Mouse (Mus musculus) myocyte (in vitro differentiated cells): ENCODE data around the gene Stk38.

Source experiments
- MYOD1 ChIP-seq, 3 experiments: IDR thresholded peaks; one replicate each; pipeline ENCODE4 v1.6.1; 2011; ENCODE audit warnings: control low read depth in 2 of 3, low read depth in 2 of 3, mild to moderate bottlenecking in 2 of 3, moderate library complexity in 1 of 3; ENCODE audit not compliant: insufficient read length in 2 of 3, control insufficient read depth in 1 of 3
- TCF12 ChIP-seq: IDR thresholded peaks from one replicate; pipeline ENCODE4 v1.6.1; 2011; ENCODE audit warnings: mild to moderate bottlenecking, control low read depth; ENCODE audit not compliant: poor library complexity, insufficient read depth, severe bottlenecking

DNA sequence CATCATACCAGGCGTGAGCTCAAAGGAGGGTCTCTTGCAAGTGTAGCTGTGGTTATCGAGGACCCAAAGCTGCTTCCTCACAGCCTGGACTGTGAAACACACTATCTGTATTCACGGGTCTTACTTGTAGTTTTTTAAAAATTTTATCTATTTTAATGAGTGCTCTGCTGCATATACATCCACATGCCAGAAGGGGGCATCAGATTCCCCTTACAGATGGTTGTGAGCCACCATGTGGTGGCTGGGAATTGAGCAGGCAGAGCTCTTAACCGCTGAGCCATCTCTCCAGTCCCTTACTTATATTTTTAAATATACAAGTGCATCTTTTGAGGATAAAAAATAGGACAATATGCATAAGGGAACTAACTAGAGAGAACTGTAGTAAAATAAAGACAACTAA is 20.1 kb downstream of the Stk38 start:
- TF ChIP-seq TCF12 (no peak), MYOD1 (IDR thresholded peaks at IDR 0.05; ENCODE audit: control insufficient read depth in 1 of 3, insufficient read length in 2 of 3, low read depth in 2 of 3) (no peak)
